Mouse (Mus musculus) embryonic facial prominence, embryonic 13.5 days (tissue): ENCODE results near the gene Fndc4. TPM values are rescaled to one million over a fixed set of nuclear protein-coding genes. Genes with fewer than 3 reads are reported as not detected.

Source experiments
- ATAC-seq: fragments of 200-750 bp; cut with Nextera tagmentation; 2 replicates; pipeline ENCODE4 v1.8.0; 2017; ENCODE audit warnings: low read depth; ENCODE audit not compliant: insufficient number of reproducible peaks, insufficient read depth, low FRiP score, low TSS enrichment
- H3K27ac ChIP-seq: fragments of 300-500 bp; sonication (generic); 2 replicates; pipeline ENCODE4 v1.5.1; 2015; ENCODE audit warnings: moderate library complexity, mild to moderate bottlenecking, inconsistent platforms
- H3K27me3 ChIP-seq: fragments of 300-500 bp; sonication (generic); 2 replicates; pipeline ENCODE4 v1.6.1; 2015; ENCODE audit warnings: mild to moderate bottlenecking, inconsistent platforms
- H3K36me3 ChIP-seq: fragments of 300-500 bp; sonication (generic); 2 replicates; pipeline ENCODE4 v1.6.1; 2015; ENCODE audit warnings: mild to moderate bottlenecking, inconsistent platforms
- H3K4me1 ChIP-seq: fragments of 300-500 bp; sonication (generic); 2 replicates; pipeline ENCODE4 v1.6.1; 2015; ENCODE audit warnings: inconsistent platforms
- H3K4me2 ChIP-seq: fragments of 300-500 bp; sonication (generic); 2 replicates; pipeline ENCODE4 v1.6.1; 2015; ENCODE audit warnings: moderate library complexity, mild to moderate bottlenecking, inconsistent platforms
- H3K4me3 ChIP-seq: fragments of 300-500 bp; sonication (generic); 2 replicates; pipeline ENCODE4 v1.5.1; 2015; ENCODE audit warnings: mild to moderate bottlenecking, inconsistent platforms
- H3K9ac ChIP-seq: fragments of 300-500 bp; sonication (generic); 2 replicates; pipeline ENCODE4 v1.6.1; 2015; ENCODE audit warnings: mild to moderate bottlenecking, inconsistent platforms
- H3K9me3 ChIP-seq: fragments of 300-500 bp; sonication (generic); 2 replicates; pipeline ENCODE4 v1.6.1; 2016; ENCODE audit warnings: inconsistent platforms
- WGBS: fragments of 180-500 bp; shearing (Covaris S2); methylation state at CpG from one replicate; pipeline ENCODE4 v1.1.7; 2015; ENCODE audit warnings: mixed read lengths; 5-methylcytosine and 5-hydroxymethylcytosine counted together
- polyA plus RNA-seq: library from polyadenylated mRNA; unstranded; fragments of >200 nt; fragmentation: Nextera tagmentation; extraction: Ambion mirVana; gene quantifications from 2 replicates; pipeline ENCODE4 v1.2.1, GENCODE M21; 2015

Gene Fndc4
- polyA plus RNA-seq, 1 experiment from 2014 or later = 89.0 TPM

GRCm38 (mm10) chr5:31255971-31256370 is 39.9 kb downstream of the Fndc4 start:
- H3K4me2 ChIP-seq = no peak overlapping the region
- peaks cover 28% of the 10 kb centered on the region for H3K4me1 ChIP-seq
- no peaks in the 10 kb centered on the region for H3K9me3 ChIP-seq
- H3K27me3 ChIP-seq = no peaks in the 10 kb centered on the region
- H3K4me3 ChIP-seq = no peak overlapping the region
- no peak overlapping the region for H3K27ac ChIP-seq
- ATAC-seq = no peak
- WGBS = 95% methylated on average over 2 of the region's 2 CpGs
- peaks cover 87% of the 10 kb centered on the region for H3K36me3 ChIP-seq
- no peak overlapping the region for H3K9ac ChIP-seq

GRCm38 (mm10) chr5:31255381-31255780 is 40.5 kb downstream of the Fndc4 start:
- Histone ChIP-seq H3K27ac (no peak overlapping the region), H3K27me3 (no peaks in the 10 kb centered on the region), H3K9ac (no peak overlapping the region), H3K9me3 (no peaks in the 10 kb centered on the region), H3K36me3 (peaks cover 87% of the 10 kb centered on the region), H3K4me1 (peaks cover 34% of the 10 kb centered on the region), H3K4me3 (no peak overlapping the region), H3K4me2 (no peak overlapping the region)
- no peak for ATAC-seq
- WGBS = 90% methylated on average over 2 of the region's 2 CpGs

GRCm38 (mm10) chr5:31254901-31255300 is 41.0 kb downstream of the Fndc4 start:
- Histone ChIP-seq H3K9me3 (no peaks in the 10 kb centered on the region), H3K27ac (no peak overlapping the region), H3K4me1 (peaks cover 35% of the 10 kb centered on the region), H3K4me3 (no peak overlapping the region), H3K4me2 (no peak overlapping the region), H3K27me3 (no peaks in the 10 kb centered on the region), H3K36me3 (peaks cover 87% of the 10 kb centered on the region), H3K9ac (no peak overlapping the region)
- WGBS = 87% methylated on average over 8 of the region's 8 CpGs
- ATAC-seq = no peak

- H3K4me2 ChIP-seq = no peak overlapping the region
- H3K4me3 ChIP-seq = no peak overlapping the region
- no peak overlapping the region for H3K9ac ChIP-seq
- peak overlapping the region; percentile 84; the same call in 1 of the 2 replicates for H3K27ac ChIP-seq
- H3K27me3 ChIP-seq = no peaks in the 10 kb centered on the region
- H3K4me1 ChIP-seq = peaks cover 35% of the 10 kb centered on the region
- H3K9me3 ChIP-seq = no peaks in the 10 kb centered on the region
- 84% methylated on average over 7 of the region's 7 CpGs for WGBS
- peaks cover 87% of the 10 kb centered on the region for H3K36me3 ChIP-seq
- ATAC-seq = no peak
These were observed 41.4 kb downstream of the Fndc4 start for GRCm38 (mm10) chr5:31254452-31254851.

GRCm38 (mm10) chr5:31253806-31254205 is 42.1 kb downstream of the Fndc4 start:
- WGBS = 90% methylated on average over 8 of the region's 8 CpGs

GRCm38 (mm10) chr5:31252795-31253545 is 42.9 kb downstream of the Fndc4 start:
- H3K4me1 ChIP-seq = peaks cover 35% of the 10 kb centered on the region
- H3K36me3 ChIP-seq = peaks cover 87% of the 10 kb centered on the region
- H3K9me3 ChIP-seq = no peaks in the 10 kb centered on the region
- peak overlapping the region; percentile 84 for H3K27ac ChIP-seq
- no peak overlapping the region for H3K4me3 ChIP-seq
- 0 out of 2 replicates have a peak overlapping the region, but pooled peaks have one; percentile 32 for H3K9ac ChIP-seq
- no peaks in the 10 kb centered on the region for H3K27me3 ChIP-seq
- ATAC-seq = peak; percentile 28; the same call in 1 of the 2 replicates
- peak overlapping the region; percentile 51 for H3K4me2 ChIP-seq
- WGBS = 36% methylated on average over 16 of the region's 16 CpGs

More at GRCm38 (mm10) chr5:31253806-31254205, 42.1 kb downstream of the Fndc4 start:
- Histone ChIP-seq H3K4me2 (no peak overlapping the region), H3K27me3 (no peaks in the 10 kb centered on the region), H3K36me3 (peaks cover 86% of the 10 kb centered on the region), H3K27ac (peak overlapping the region; percentile 84), H3K4me3 (no peak overlapping the region), H3K4me1 (peaks cover 35% of the 10 kb centered on the region), H3K9me3 (no peaks in the 10 kb centered on the region), H3K9ac (peak overlapping the region; percentile 32; the same call in 1 of the 2 replicates)
- ATAC-seq = no peak

GRCm38 (mm10) chr5:31252151-31252550 is 43.7 kb downstream of the Fndc4 start:
- H3K27me3 ChIP-seq = no peaks in the 10 kb centered on the region
- H3K36me3 ChIP-seq = peaks cover 90% of the 10 kb centered on the region
- 59% methylated on average over 10 of the region's 10 CpGs for WGBS
- H3K4me2 ChIP-seq = peak overlapping the region; percentile 51
- peak overlapping the region; percentile 67 for H3K9ac ChIP-seq
- peaks cover 35% of the 10 kb centered on the region for H3K4me1 ChIP-seq
- peak overlapping the region; percentile 35 for H3K4me3 ChIP-seq
- peak overlapping the region; percentile 84 for H3K27ac ChIP-seq
- ATAC-seq = no peak
- H3K9me3 ChIP-seq = no peaks in the 10 kb centered on the region

- no peaks in the 10 kb centered on the region for H3K9me3 ChIP-seq
- no peaks in the 10 kb centered on the region for H3K27me3 ChIP-seq
- H3K4me2 ChIP-seq = peak within 1 kb of the TSS; percentile 51
- peaks cover 35% of the 10 kb centered on the region for H3K4me1 ChIP-seq
- peak within 1 kb of the TSS; percentile 35 for H3K4me3 ChIP-seq
- H3K9ac ChIP-seq = peak within 1 kb of the TSS; percentile 67
- H3K27ac ChIP-seq = peak within 1 kb of the TSS; percentile 84
- ATAC-seq = peak; percentile 53
- peaks cover 92% of the 10 kb centered on the region for H3K36me3 ChIP-seq
- WGBS = 14% methylated on average over 43 of the region's 47 CpGs
These were observed 44.3 kb downstream of the Fndc4 start, which contains the start of gene Krtcap3 for GRCm38 (mm10) chr5:31251541-31252101. TSS of gene Krtcap3 (plus strand) at chr5:31251691.

GRCm38 (mm10) chr5:31250716-31251115 is 45.2 kb downstream of the Fndc4 start:
- no peak for ATAC-seq
- Histone ChIP-seq H3K36me3 (peaks cover 92% of the 10 kb centered on the region), H3K4me2 (0 out of 2 replicates have a peak overlapping the region, but pooled peaks have one; percentile 51), H3K4me1 (peaks cover 35% of the 10 kb centered on the region), H3K9ac (peak overlapping the region; percentile 67; the same call in 1 of the 2 replicates), H3K9me3 (no peaks in the 10 kb centered on the region), H3K4me3 (no peak overlapping the region), H3K27ac (peak overlapping the region; percentile 84), H3K27me3 (no peaks in the 10 kb centered on the region)
- 27% methylated on average over 4 of the region's 4 CpGs for WGBS

Other genes starting within 250 kb of the Fndc4 start
- gene Atraid, start 247.8 kb downstream of the Fndc4 start, polyA plus RNA-seq = 123 and 138 TPM in 2 replicates
- 10.2 and 11.8 TPM in 2 replicates for gene Slc5a6, start 247.2 kb downstream of the Fndc4 start, polyA plus RNA-seq
- gene Cad, start 241.3 kb downstream of the Fndc4 start, polyA plus RNA-seq = 27.9 and 30.2 TPM in 2 replicates
- not detected in 2 replicates for gene Dnajc5g, start 189.8 kb downstream of the Fndc4 start, polyA plus RNA-seq
- gene Slc30a3, start 187.8 kb downstream of the Fndc4 start, polyA plus RNA-seq = 0.73 TPM in 1 of 2 replicates, not detected in the other
- 0.37 and 0.62 TPM in 2 replicates for gene Trim54, start 179.4 kb downstream of the Fndc4 start, polyA plus RNA-seq
- not detected in 2 replicates for gene Ucn, start 157.3 kb downstream of the Fndc4 start, polyA plus RNA-seq
- gene Mpv17, start 141.8 kb downstream of the Fndc4 start, polyA plus RNA-seq = 69.4 and 70.2 TPM in 2 replicates
- gene Gm29609, start 116.2 kb downstream of the Fndc4 start, polyA plus RNA-seq = 0.41 and 2.6 TPM in 2 replicates
- gene Gtf3c2, start 115.9 kb downstream of the Fndc4 start, polyA plus RNA-seq = 81.9 and 87.5 TPM in 2 replicates
- 134 and 155 TPM in 2 replicates for gene Snx17, start 102.9 kb downstream of the Fndc4 start, polyA plus RNA-seq
- gene Eif2b4, start 102.7 kb downstream of the Fndc4 start, polyA plus RNA-seq = 61.8 and 71.2 TPM in 2 replicates
- 11.2 and 14.8 TPM in 2 replicates for gene Zfp513, start 93.8 kb downstream of the Fndc4 start, polyA plus RNA-seq
- 130 and 139 TPM in 2 replicates for gene Ppm1g, start 75.4 kb downstream of the Fndc4 start, polyA plus RNA-seq
- gene Nrbp1, start 55.2 kb downstream of the Fndc4 start, polyA plus RNA-seq = 159 and 161 TPM in 2 replicates
- 0.54 TPM in 1 of 2 replicates, not detected in the other for gene Gm9970, start 54.8 kb downstream of the Fndc4 start, polyA plus RNA-seq
- 15.4 and 16.2 TPM in 2 replicates for gene Krtcap3, start 44.4 kb downstream of the Fndc4 start, polyA plus RNA-seq
- 44.8 and 47.1 TPM in 2 replicates for gene Ift172, start 5.0 kb downstream of the Fndc4 start, polyA plus RNA-seq
- 0.79 and 1.0 TPM in 2 replicates for gene Gckr, start 1.4 kb upstream of the Fndc4 start, polyA plus RNA-seq
- 68.7 and 82.2 TPM in 2 replicates for gene Zfp512, start 156.4 kb upstream of the Fndc4 start, polyA plus RNA-seq
- gene 4930548H24Rik, start 189.7 kb upstream of the Fndc4 start, polyA plus RNA-seq = not detected in 2 replicates
- 70.6 and 75.4 TPM in 2 replicates for gene Gpn1, start 198.7 kb upstream of the Fndc4 start, polyA plus RNA-seq
- gene Slc4a1ap, start 230.9 kb upstream of the Fndc4 start, polyA plus RNA-seq = 36.3 and 37.4 TPM in 2 replicates
- gene Supt7l, start 231.7 kb upstream of the Fndc4 start, polyA plus RNA-seq = 29.1 and 29.8 TPM in 2 replicates